Mouse (Mus musculus) kidney, adult 2 months (tissue): ENCODE results near the gene Pde6c.

Source experiments
- CTCF ChIP-seq: fragments of 200-500 bp; conservative IDR thresholded peaks from 2 replicates; pipeline ENCODE4 v1.5.1; 2011; ENCODE audit warnings: low read depth, mild to moderate bottlenecking, control low read depth, low read length, moderate library complexity, mixed read lengths; ENCODE audit not compliant: insufficient read depth, insufficient read length
- POLR2A ChIP-seq: fragments of 200-500 bp; IDR thresholded peaks from one replicate; pipeline ENCODE4 v1.6.1; 2011; ENCODE audit warnings: low read depth, low read length, control low read depth

DNA sequence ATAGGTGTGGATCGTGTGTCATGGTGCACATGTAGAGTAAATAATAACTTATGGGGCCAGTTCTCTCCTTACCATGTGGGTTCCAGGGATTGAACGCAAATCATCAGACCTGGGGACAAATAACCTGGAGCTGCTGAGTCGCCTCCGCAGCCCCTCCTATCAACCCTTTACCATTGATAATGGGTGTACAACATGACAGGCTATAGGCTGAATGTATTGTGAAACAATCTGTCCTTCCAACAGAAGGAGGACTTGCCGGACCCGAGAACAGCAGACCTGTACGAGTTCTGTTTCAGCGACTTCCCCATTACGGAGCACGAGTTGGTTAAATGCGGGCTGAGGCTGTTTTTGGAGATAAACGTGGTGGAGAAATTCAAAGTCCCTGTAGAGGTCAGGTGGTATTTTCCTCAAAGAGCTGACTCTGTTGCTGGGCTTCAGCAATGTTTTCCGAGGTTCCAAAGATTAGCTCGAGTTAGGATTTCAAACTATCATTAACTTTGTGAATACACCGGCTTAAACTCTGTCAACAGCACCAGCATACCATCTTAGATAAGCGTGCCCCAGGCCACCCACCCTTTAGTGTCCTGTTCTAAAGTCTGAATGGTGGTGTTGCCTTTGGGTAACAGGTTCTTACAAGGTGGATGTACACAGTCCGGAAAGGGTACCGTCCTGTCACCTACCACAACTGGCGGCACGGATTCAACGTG, 29.2 kb downstream of the Pde6c start:
- TF ChIP-seq CTCF, result no peak
- no peak for TF ChIP-seq POLR2A
